Mouse (Mus musculus): ENCODE measurements at regions not wholly inside any gene's neighbourhood (a gene's known extent, or its start where the extent isn't known, plus 50 kb on each side); places are given as distances from the start of the nearest gene placed in this dataset.
"Not testable (repeated sequence)": the region's sequence is repeated elsewhere in the genome, so short reads cannot be mapped to it uniquely, and the experiment has no call there.

DNA sequence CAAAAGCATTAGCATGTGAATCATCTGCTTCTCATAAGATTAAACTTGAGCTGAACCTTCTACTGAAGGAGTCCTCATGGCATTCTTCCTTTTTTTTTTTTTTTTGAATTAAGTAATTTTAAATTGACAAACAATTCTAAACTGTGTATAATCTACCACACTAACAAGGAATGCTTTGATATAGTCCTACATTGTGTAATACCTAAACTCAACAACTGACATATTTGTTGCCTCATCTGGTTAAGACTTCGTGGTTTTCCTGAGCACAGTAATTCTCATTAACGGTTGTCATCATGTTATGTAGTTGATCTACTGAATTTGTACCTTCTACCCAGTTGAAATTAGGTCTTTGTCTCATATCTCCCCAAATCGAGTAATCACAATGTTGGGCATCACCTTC lies 83.9 kb upstream of the Hcrtr2 start:
- H3K9me3 ChIP-seq (replicated peaks; ENCODE audit: insufficient read depth, low read length), result no peaks in the 10 kb centered on the region
- H3K4me3 ChIP-seq (ENCODE audit: control insufficient read depth in 1 of 2, insufficient read depth in 1 of 2, low read depth in 2 of 2, low read length in 2 of 2), result no peak overlapping the region
- no peak overlapping the region for H3K27ac ChIP-seq (ENCODE audit: control insufficient read depth, low read depth, low read length)
- no peak for TF ChIP-seq CHD1 (IDR thresholded peaks at IDR 0.05; ENCODE audit: low read depth, low read length)
- TF ChIP-seq JUND (IDR thresholded peaks at IDR 0.05; ENCODE audit: low read depth, low read length), result no peak
- no peak for TF ChIP-seq TCF12 (IDR thresholded peaks at IDR 0.05; ENCODE audit: low read depth, low read length)
- TF ChIP-seq ZKSCAN1 (IDR thresholded peaks at IDR 0.05; ENCODE audit: low read depth, low read length), result no peak
- no peak for TF ChIP-seq HCFC1 (IDR thresholded peaks at IDR 0.05; ENCODE audit: low read depth, low read length)
- no peak for TF ChIP-seq ZC3H11A (IDR thresholded peaks at IDR 0.05; ENCODE audit: low read depth, low read length)
- no peak for TF ChIP-seq UBTF (IDR thresholded peaks at IDR 0.05; ENCODE audit: borderline replicate concordance, insufficient read depth, low read depth, low read length)
- no peak for TF ChIP-seq ZMIZ1 (IDR thresholded peaks at IDR 0.05; ENCODE audit: low read depth, low read length)
- no peak for TF ChIP-seq NELFE (IDR thresholded peaks at IDR 0.05; ENCODE audit: low read depth, low read length)
- no peak for TF ChIP-seq TAL1 (IDR thresholded peaks at IDR 0.05; ENCODE audit: low read length)
- no peak for TF ChIP-seq MAZ (IDR thresholded peaks at IDR 0.05; ENCODE audit: low read depth, low read length)
- no peak for TF ChIP-seq GATA1 (IDR thresholded peaks at IDR 0.05; ENCODE audit: low read depth, low read length)
- TF ChIP-seq CTCF (IDR thresholded peaks at IDR 0.05 in 2 of 3, conservative IDR thresholded peaks at IDR 0.05 in 1 of 3; ENCODE audit: control insufficient read depth in 1 of 3, insufficient read depth in 1 of 3, low read depth in 2 of 3, low read length in 3 of 3, poor library complexity in 1 of 3, severe bottlenecking in 1 of 3), result no peak
- TF ChIP-seq POLR2AphosphoS2 (IDR thresholded peaks at IDR 0.05; ENCODE audit: low read length), result no peak
- no peak for TF ChIP-seq TBP (IDR thresholded peaks at IDR 0.05; ENCODE audit: low read depth, low read length)
- no peak for TF ChIP-seq USF1 (IDR thresholded peaks at IDR 0.05; ENCODE audit: low read depth, low read length)
- no peak for TF ChIP-seq CHD2 (IDR thresholded peaks at IDR 0.05; ENCODE audit: low read length)
- TF ChIP-seq RAD21 (IDR thresholded peaks at IDR 0.05; ENCODE audit: low read depth, low read length), result no peak
- H3K9ac ChIP-seq (ENCODE audit: control insufficient read depth, low read depth, low read length, poor library complexity, severe bottlenecking), result no peak overlapping the region
- H3K27me3 ChIP-seq (ENCODE audit: control insufficient read depth in 1 of 2, insufficient read depth in 2 of 2, low read length in 2 of 2), result no peaks in the 10 kb centered on the region
- H3K79me2 ChIP-seq (ENCODE audit: control insufficient read depth, insufficient read depth, low read length, poor library complexity), result no peaks in the 10 kb centered on the region
- no peaks in the 10 kb centered on the region for H3K4me1 ChIP-seq (ENCODE audit: control insufficient read depth in 1 of 2, insufficient read depth in 2 of 2, low read length in 2 of 2)
- no peaks in the 10 kb centered on the region for H3K36me3 ChIP-seq (ENCODE audit: control insufficient read depth in 1 of 2, insufficient read depth in 2 of 2, low read length in 2 of 2)
- DNase-seq (ENCODE audit: low read depth, low spot score), result no peak

DNA sequence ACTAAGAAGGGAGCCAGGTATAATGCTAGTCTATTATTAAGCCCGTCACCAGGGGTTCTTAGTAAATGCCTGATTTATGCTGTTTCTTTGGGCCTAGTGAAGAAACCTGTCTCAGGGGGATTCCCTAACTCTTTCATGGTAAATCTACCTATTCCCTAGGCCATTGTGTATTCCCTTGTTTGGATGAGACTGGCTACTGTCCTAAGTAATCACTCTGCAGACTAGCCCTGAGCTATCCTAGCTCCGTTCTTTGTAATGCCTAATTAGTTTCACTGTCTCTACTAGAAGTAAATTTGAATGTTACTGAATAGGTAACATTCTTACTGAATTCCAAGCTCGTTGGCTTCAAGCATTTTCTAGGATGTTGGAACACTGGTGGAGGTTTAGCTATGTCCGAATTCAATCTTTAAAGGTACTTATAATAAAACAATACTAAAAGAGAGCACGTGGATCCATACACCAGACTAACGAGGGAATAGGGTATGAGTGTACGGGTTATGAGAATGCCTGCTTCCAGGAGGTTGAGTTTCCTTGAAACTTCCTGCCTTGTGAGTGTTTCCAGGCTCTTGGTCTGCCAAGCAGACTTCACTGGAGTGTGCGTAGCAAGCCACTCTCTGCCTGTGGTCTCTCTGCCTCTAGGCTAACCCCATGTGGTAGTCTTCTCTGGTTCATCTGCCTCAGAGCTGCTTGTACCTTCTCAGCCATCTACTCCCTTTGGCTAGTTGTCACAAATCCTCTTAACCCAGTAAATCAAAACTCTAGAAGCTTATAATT lies 78.4 kb upstream of the Hcrtr2 start:
- H3K4me3 ChIP-seq (ENCODE audit: control insufficient read depth in 1 of 2, insufficient read depth in 1 of 2, low read depth in 2 of 2, low read length in 2 of 2); H3K36me3 ChIP-seq (ENCODE audit: control insufficient read depth in 1 of 2, insufficient read depth in 2 of 2, low read length in 2 of 2); DNase-seq (ENCODE audit: low read depth, low spot score); H3K27ac ChIP-seq (ENCODE audit: control insufficient read depth, low read depth, low read length); H3K79me2 ChIP-seq (ENCODE audit: control insufficient read depth, insufficient read depth, low read length, poor library complexity); H3K9ac ChIP-seq (ENCODE audit: control insufficient read depth, low read depth, low read length, poor library complexity, severe bottlenecking); H3K9me3 ChIP-seq (replicated peaks; ENCODE audit: insufficient read depth, low read length); H3K27me3 ChIP-seq (ENCODE audit: control insufficient read depth in 1 of 2, insufficient read depth in 2 of 2, low read length in 2 of 2); H3K4me1 ChIP-seq (ENCODE audit: control insufficient read depth in 1 of 2, insufficient read depth in 2 of 2, low read length in 2 of 2): not testable (repeated sequence)

Measured in MEL (cell line).